9 mouse cellular contexts compared by ENCODE assay signal in the genomic region with DNA sequence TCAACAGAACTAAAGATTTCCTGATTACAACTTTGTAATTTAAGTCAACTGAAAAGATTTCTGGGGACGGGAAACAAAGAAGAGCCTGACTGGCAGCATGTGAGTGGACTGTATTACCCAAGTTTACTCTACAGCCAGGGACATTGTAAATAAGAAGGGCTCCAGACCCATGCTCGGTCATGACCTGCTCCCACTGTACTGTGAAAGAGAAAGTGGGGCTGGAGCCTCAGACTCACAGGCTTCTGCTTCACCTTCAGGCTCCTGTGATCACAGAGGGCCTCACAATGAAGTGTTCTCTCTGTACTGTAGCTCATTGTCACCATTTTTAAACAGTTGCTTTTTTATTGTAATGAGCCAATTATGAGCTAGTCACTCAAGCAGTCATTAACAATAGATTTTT. TPM values are rescaled to one million over a fixed set of nuclear protein-coding genes. Genes with fewer than 3 reads are reported as not detected.
DNase-seq lines count a peak whose midpoint lies in the region; ATAC-seq and TF ChIP-seq lines count a peak whose summit lies in the region.
"Had no signal": no experiment of that assay in that cellular context is flagged by ENCODE, and none has a peak within 500 bp of the region (broad histone marks: within the 10 kb centered on the region; RNA-seq: fewer than 3 reads in every experiment).

No protein-coding gene starts in this region.

- H3K27me3 ChIP-seq in lung, embryonic 14.5 days (ENCODE audit: insufficient read depth, low read length), result no peaks in the 10 kb centered on the region
- H3K27me3 ChIP-seq in embryonic facial prominence, embryonic 10.5 days (replicated peaks; ENCODE audit: low read depth, poor library complexity, severe bottlenecking), result no peaks in the 10 kb centered on the region
- H3K27me3 ChIP-seq in liver, embryonic 11.5 days (replicated peaks; ENCODE audit: control insufficient read depth, insufficient read depth, low read length), result no peaks in the 10 kb centered on the region
- no peaks in the 10 kb centered on the region for H3K27me3 ChIP-seq in neural tube, embryonic 14.5 days (ENCODE audit: control insufficient read depth, insufficient read depth, low read length)
- H3K27me3 ChIP-seq: heart, embryonic 15.5 days had no signal

- 0 out of 2 replicates have a peak, but pooled peaks cover 2% of the 10 kb centered on the region for H3K4me1 ChIP-seq in lung, embryonic 14.5 days (ENCODE audit: insufficient read depth)
- peaks cover 11% of the 10 kb centered on the region for H3K4me1 ChIP-seq in embryonic facial prominence, embryonic 10.5 days
- H3K4me1 ChIP-seq in liver, embryonic 11.5 days (replicated peaks; ENCODE audit: control insufficient read depth, insufficient read depth, low read length), result no peaks in the 10 kb centered on the region
- no peaks in the 10 kb centered on the region for H3K4me1 ChIP-seq in neural tube, embryonic 14.5 days (ENCODE audit: control insufficient read depth, insufficient read depth, low read length)
- H3K4me1 ChIP-seq: heart, embryonic 15.5 days had no signal

- ATAC-seq in lung, embryonic 14.5 days (ENCODE audit: insufficient read depth), result peak; percentile 54; the same call in 1 of the 2 replicates
- peak; percentile 63; the same call in 1 of the 2 replicates for ATAC-seq in liver, embryonic 11.5 days (replicated peaks; ENCODE audit: low FRiP score)
- ATAC-seq in neural tube, embryonic 14.5 days (ENCODE audit: low read depth), result peak; percentile 54; the same call in 1 of the 2 replicates

- H3K9me3 ChIP-seq in lung, embryonic 14.5 days (ENCODE audit: low read depth, low read length), result no peaks in the 10 kb centered on the region
- no peaks in the 10 kb centered on the region for H3K9me3 ChIP-seq in embryonic facial prominence, embryonic 10.5 days
- no peaks in the 10 kb centered on the region for H3K9me3 ChIP-seq in liver, embryonic 11.5 days (ENCODE audit: control insufficient read depth, low read length)
- no peaks in the 10 kb centered on the region for H3K9me3 ChIP-seq in neural tube, embryonic 14.5 days (ENCODE audit: control insufficient read depth, low read length)
- H3K9me3 ChIP-seq: heart, embryonic 15.5 days had no signal

- 0 out of 2 replicates have a peak overlapping the region, but pooled peaks have one; percentile 4 for H3K27ac ChIP-seq in lung, embryonic 14.5 days (ENCODE audit: low read depth)
- H3K27ac ChIP-seq in embryonic facial prominence, embryonic 10.5 days (replicated peaks), result peak overlapping the region; percentile 69
- H3K27ac ChIP-seq in liver, embryonic 11.5 days (ENCODE audit: low read depth, low read length), result no peak overlapping the region
- no peak overlapping the region for H3K27ac ChIP-seq in neural tube, embryonic 14.5 days (ENCODE audit: low read depth, low read length)
- H3K27ac ChIP-seq: heart, embryonic 15.5 days had no signal

- TF ChIP-seq CTCF in lung, embryonic 14.5 days (IDR thresholded peaks at IDR 0.05; ENCODE audit: low read depth), result no peak

- 20% methylated on average over 2 of the region's 2 CpGs for WGBS in lung, embryonic 14.5 days
- 12% methylated on average over 2 of the region's 2 CpGs for WGBS in embryonic facial prominence, embryonic 10.5 days
- 55% methylated on average over 2 of the region's 2 CpGs for WGBS in liver, embryonic 11.5 days
- WGBS in neural tube, embryonic 14.5 days, result 9% methylated on average over 2 of the region's 2 CpGs

- no peak overlapping the region for H3K9ac ChIP-seq in lung, embryonic 14.5 days
- no peak overlapping the region for H3K9ac ChIP-seq in liver, embryonic 11.5 days (ENCODE audit: low read depth, low read length)
- H3K9ac ChIP-seq in neural tube, embryonic 14.5 days (replicated peaks; ENCODE audit: low read depth, low read length), result no peak overlapping the region
- H3K9ac ChIP-seq: heart, embryonic 15.5 days had no signal

- no peak overlapping the region for H3K4me3 ChIP-seq in lung, embryonic 14.5 days (ENCODE audit: low read depth, low read length)
- no peak overlapping the region for H3K4me3 ChIP-seq in embryonic facial prominence, embryonic 10.5 days
- H3K4me3 ChIP-seq in liver, embryonic 11.5 days (ENCODE audit: low read depth, low read length), result no peak overlapping the region
- no peak overlapping the region for H3K4me3 ChIP-seq in neural tube, embryonic 14.5 days (ENCODE audit: low read depth, low read length)
- H3K4me3 ChIP-seq: heart, embryonic 15.5 days had no signal

- no peaks in the 10 kb centered on the region for H3K36me3 ChIP-seq in lung, embryonic 14.5 days (ENCODE audit: insufficient read depth)
- H3K36me3 ChIP-seq in embryonic facial prominence, embryonic 10.5 days (replicated peaks), result no peaks in the 10 kb centered on the region
- no peaks in the 10 kb centered on the region for H3K36me3 ChIP-seq in liver, embryonic 11.5 days (ENCODE audit: control insufficient read depth, insufficient read depth, low read length)
- H3K36me3 ChIP-seq in neural tube, embryonic 14.5 days (ENCODE audit: control insufficient read depth, insufficient read depth, low read length), result no peaks in the 10 kb centered on the region
- H3K36me3 ChIP-seq: heart, embryonic 15.5 days had no signal

- peak; percentile 32 for DNase-seq in lung, embryonic 14.5 days
- DNase-seq in lung, postnatal 4 days, result no peak
- peak; percentile 38 for DNase-seq in embryonic facial prominence, embryonic 10.5 days (ENCODE audit: low spot score)
- no peak for DNase-seq in liver, embryonic 11.5 days (ENCODE audit: low spot score)
- DNase-seq in thymus, postnatal 36 days, result no peak
- no peak for DNase-seq in ovary, postnatal 14 days (ENCODE audit: low spot score)
- DNase-seq: kidney, postnatal 10 days had no signal

- no peak overlapping the region for H3K4me2 ChIP-seq in lung, embryonic 14.5 days
- no peak overlapping the region for H3K4me2 ChIP-seq in liver, embryonic 11.5 days
- H3K4me2 ChIP-seq in neural tube, embryonic 14.5 days (ENCODE audit: low read depth, low read length), result no peak overlapping the region
- H3K4me2 ChIP-seq: heart, embryonic 15.5 days had no signal

RNA-seq across cellular contexts. Expression of a gene that starts 44.7 kb away (rescaled TPM):
- 29.4 TPM in 2 replicates for polyA plus RNA-seq in lung, embryonic 14.5 days (2014; fragmentation: Nextera tagmentation; extraction: Ambion mirVana)
- 23.0 and 24.7 TPM in 2 replicates for polyA plus RNA-seq in embryonic facial prominence, embryonic 10.5 days (2016; fragmentation: Nextera tagmentation; extraction: Ambion mirVana)
- 27.5 and 27.7 TPM in 2 replicates for polyA plus RNA-seq in liver, embryonic 11.5 days (2014; fragmentation: Nextera tagmentation; extraction: Ambion mirVana)
- polyA plus RNA-seq in neural tube, embryonic 14.5 days (2014; fragmentation: Nextera tagmentation; extraction: Ambion mirVana), result 17.6 and 21.3 TPM in 2 replicates

Comparison
In these comparisons a context has a peak if more than half of its experiments do, and no peak if none do; other contexts are left out.
1. DNase-seq: peak in lung, embryonic 14.5 days (single experiment) and embryonic facial prominence, embryonic 10.5 days (single experiment); none in lung, postnatal 4 days (0 of 2), liver, embryonic 11.5 days (single experiment), thymus, postnatal 36 days (0 of 2) and ovary, postnatal 14 days (single experiment).
2. H3K27ac ChIP-seq: peak in lung, embryonic 14.5 days (single experiment) and embryonic facial prominence, embryonic 10.5 days (single experiment); none in liver, embryonic 11.5 days (single experiment) and neural tube, embryonic 14.5 days (single experiment).
3. Peak in every context shown above with its lines, with median percentiles within 50 percentile points of each other: ATAC-seq.